Mouse (Mus musculus) 416B (cell line): ENCODE measurements around the gene Rnf34.

Source experiments
- DNase-seq: peaks from one replicate; pipeline ENCODE4 v3.0.0; 2011; ENCODE audit warnings: low read depth

Gene Rnf34

DNA sequence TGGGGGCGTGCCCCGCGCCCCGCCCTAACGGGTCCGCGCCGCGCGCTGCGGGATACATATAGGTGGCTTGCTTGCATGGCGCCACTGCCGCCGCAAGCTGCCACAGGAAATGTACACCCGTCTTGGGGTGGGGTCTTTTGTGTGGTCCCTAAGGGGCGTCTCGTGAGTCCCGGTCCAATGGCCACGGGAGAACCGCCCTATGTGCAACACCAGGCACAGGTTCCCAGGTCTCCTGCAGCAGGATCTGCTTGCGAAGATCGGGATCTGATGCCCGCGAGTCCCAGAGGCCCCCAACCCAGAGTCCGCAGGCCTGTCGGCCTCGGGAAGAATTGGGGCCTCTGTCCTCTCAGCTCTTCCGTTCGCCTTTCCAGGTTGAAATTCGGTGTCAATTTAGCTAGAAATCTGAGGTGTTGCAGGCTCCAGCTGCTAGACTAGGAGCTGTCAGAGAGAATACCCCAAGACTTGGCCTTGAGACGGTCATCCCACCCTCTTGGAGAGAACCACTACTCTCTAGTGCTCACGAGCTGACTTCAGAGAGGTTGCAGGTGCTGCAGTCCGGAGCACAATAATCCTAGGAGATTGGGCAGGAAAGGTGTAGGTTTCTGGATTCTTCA is 50.8 kb downstream of the Rnf34 start:
- DNase-seq = peak; percentile 23

DNA sequence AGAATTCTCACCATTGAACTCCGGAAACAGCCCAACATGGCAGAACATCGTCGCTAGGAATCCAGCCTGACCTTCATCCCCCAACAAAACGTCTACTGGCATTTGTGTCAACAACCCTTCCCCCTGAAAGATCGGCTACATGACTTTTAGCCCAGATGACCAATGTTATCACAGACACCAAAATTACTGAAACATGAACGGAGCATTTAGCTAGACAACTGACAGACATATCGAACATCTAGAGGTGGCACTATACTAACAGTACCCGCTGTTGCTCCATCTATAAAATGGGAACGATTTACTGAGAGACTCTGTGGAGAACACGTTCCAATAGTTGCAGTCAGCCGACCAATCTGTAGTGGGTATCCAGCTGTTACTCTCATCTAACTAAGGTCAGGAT is 51.3 kb downstream of the Rnf34 start:
- no peak for DNase-seq

DNA sequence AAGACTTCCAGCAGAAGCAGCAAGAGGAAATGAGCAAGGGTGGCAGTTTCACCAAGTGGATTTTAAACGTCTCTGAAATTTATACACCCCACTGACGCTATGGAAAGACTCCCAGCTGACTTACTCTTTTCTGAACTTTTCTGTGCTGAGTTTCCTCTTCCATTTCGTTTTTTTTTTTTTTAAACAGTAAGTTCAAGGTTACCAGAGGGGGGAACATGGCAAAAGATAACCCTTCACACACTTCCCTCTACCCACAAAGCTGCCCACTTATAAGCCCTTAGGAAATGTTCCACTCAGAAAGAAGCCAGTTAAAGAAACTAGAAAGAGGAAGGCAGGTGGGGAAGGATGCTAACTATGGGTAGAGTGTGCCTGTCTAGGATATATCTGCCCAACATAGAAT is 51.8 kb downstream of the Rnf34 start:
- DNase-seq = peak; percentile 68

DNA sequence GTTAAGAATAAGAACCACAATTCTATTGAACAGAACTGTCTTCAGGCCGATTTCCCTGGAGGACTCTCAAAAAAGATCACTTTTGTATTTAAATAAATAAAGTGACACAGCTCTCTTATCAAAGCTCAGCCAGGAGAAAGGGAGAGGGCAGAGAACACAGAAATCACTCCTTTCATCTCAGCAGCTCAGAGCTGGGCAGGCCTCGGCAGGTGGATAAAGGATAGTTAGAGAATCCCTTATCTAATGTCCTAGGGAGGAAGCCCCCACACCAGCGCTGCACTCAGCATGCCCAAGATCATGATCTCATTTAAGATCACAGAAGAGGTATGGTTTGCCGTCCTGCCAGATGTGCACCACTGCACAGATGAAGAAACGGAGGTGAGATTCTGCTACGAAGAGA is 52.4 kb downstream of the Rnf34 start:
- DNase-seq = no peak

DNA sequence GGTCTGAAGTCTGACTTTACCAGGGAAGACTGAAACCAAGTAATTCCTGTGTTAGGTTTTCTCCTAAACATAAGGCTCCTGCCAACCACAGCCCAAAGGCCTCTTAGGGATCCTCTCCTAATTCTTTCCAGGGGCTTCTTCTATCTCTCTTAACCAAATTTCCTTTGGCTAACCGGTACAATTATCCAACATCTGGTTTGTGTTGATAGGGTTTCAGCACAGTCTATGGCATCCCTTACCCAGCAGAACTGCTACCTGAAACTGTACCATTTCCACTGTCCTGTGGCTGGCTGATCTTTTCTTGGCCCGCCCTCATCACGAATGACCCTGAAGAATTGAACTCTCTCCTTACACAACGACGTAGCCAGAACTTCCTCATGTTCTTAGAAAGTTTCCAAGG is 53.3 kb downstream of the Rnf34 start:
- DNase-seq = peak; percentile 35

DNA sequence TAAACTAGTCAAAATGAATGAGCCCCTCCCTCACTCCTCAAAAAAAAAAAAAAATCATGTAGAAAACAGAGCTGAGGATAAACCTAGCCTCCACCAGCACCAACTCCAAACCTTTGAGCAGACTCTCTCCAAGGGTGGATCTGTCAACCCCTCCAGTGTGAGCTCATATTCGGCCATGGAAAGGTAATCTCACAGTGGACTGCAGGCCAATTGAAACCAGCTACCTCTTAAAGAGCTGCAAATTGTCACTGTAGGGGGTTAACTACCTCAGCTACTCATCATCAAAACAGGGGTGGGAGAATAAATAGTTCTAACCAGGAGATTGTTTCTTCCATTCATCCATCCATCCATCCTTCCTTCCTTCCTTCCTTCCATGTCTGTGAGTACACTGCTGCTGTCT is 57.3 kb downstream of the Rnf34 start:
- DNase-seq = no peak

DNA sequence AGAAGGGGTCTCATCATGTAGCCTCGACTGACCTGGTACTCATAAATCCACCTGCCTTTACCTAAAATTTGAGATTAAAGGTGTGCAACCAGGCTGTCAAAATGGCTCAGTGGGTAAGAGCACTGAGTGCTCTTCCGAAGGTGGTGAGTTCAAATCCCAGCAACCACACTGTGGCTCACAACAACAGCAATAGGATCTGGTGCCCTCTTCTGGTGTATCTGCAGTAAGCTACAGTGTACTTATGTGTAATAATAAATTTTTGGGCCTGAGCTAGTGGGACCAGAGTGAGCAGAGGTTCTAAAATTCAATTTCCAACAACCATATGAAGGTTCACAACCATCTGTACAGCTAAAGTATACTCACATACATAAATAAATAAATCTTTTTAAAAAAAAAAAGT is 58.2 kb downstream of the Rnf34 start:
- peak; percentile 42 for DNase-seq

DNA sequence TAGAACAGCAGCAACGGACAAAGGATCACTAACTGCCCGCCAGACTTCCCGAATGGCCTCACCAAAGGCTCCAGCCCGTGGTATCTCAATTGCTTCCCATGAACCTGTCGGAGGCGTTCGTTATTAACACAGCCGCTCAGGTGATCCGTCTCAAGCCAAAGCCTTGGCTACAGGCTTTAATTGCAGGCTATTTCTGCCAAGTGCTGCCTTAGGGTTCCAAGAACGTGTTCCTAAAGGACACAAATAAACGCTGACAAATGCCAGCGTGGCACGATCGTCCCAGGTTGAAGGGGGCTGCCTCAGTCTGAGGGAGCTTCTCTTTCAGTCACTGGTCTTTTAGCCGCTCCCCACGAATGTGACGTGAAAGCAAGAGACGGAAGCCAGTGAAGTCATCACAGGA is 59.6 kb downstream of the Rnf34 start:
- no peak for DNase-seq

DNA sequence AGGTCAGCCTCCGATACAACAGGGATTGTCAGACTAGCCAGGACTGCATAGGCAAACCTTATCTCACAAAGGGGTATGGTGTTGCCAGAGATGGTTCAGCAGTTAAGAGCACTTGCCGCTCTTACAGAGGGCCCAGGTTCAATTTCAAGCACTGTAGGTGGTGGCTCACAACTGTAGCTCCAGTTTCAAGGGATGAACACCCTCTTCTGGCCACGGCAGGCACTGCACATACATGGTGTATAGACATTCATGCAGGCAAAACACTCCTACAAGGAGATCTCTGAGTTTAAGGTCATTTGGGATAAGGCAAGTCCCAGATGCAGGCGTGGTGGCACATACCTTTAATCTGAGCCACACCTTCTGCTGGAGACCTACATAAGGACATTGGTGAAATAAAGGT is 63.0 kb downstream of the Rnf34 start:
- DNase-seq = peak; percentile 36

DNA sequence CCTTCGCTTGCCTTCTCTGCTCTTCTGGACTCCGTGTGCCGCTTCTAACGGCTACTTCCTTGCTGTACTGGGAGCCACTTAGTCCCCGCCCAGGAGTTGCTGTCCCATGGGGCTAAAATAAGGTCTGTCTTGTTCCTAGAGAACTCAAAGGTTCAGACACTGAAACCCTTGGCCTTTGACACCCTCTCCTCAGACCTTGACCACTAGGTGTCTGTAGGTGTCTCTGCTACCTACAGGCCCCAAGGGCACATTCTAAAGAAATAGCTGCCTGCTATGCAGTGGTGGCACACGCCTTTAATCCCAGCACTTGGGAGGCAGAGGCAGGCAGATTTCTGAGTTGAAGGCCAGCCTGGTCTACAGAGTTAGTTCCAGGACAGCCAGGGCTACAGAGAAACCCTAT is 66.3 kb downstream of the Rnf34 start:
- no peak for DNase-seq

DNA sequence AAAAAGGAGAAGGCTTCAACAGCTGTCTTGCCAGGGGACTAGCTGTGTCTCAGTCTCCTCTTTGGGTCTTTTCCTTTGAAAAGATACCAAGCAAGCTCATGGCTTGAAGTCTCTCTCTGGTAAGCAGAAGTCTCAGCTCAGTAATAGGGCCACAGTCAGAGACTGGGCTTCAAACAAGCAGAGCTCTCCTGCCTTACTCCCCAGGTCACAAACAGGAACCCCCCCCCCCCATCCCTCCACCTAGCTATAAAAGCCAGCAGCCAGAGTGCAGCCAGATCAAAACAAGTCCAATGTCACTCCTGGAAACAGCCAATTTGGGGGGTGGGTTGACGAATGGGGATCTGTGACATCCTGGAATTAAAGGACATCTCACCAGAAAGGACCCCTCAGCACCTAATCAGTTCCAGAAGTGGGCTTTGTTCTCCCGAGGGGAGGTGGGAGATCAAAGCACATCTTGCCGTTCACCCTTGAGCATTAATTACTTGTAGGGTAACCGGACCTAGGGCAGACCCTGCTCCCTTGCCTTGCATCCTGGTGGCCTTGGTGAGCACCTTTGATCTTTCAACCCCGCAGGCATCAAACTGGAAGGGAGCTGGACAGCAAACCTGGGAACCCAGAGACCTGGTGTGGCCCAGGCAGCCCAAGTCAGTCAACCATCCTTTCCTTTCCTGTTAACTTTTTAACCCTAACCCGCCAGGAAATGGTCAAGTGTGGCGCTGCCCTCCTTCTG is 68.3 kb downstream of the Rnf34 start:
- no peak for DNase-seq

DNA sequence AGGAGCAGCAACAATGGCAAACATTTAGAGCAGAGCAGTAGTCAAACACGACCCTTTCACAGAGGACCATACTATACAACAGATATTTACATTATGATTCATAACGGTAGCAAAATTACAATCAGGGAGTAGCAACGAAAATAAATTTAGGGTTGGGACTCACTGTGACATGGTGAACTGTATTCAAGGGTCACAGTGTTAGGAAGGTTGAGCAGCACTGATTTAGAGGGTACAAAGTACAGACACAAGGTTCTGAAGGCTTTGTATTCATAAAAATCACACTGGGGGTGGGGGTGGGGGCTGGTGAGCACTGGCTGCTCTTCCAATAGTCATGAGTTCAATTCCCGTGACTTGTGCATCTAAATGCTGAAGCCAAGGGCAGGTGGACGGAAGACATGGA is 70.7 kb downstream of the Rnf34 start:
- no peak for DNase-seq
